Comparison of ENCODE assay signal across 8 mouse cellular contexts in genomic region chr15:103514119-103514518, GRCm38 (mm10). TPM values are rescaled to one million over a fixed set of nuclear protein-coding genes. Genes with fewer than 3 reads are reported as not detected.
DNase-seq lines count a peak whose midpoint lies in the region; ATAC-seq and TF ChIP-seq lines count a peak whose summit lies in the region.

No protein-coding gene starts in this region.

- peak overlapping the region; percentile 61 for H3K9ac ChIP-seq in heart, embryonic 12.5 days
- no peak overlapping the region for H3K9ac ChIP-seq in kidney, embryonic 14.5 days (ENCODE audit: low read depth, low read length)
- H3K9ac ChIP-seq in midbrain, postnatal 0 days (replicated peaks; ENCODE audit: low read length, poor library complexity, severe bottlenecking), result peak overlapping the region; percentile 42; the same call in 1 of the 2 replicates
- no peak overlapping the region for H3K9ac ChIP-seq in stomach, embryonic 15.5 days

- WGBS in heart, embryonic 12.5 days, result 3% methylated on average over 10 of the region's 10 CpGs
- WGBS in kidney, embryonic 14.5 days, result 5% methylated on average over 10 of the region's 10 CpGs
- 1% methylated on average over 10 of the region's 10 CpGs for WGBS in midbrain, postnatal 0 days
- 3% methylated on average over 10 of the region's 10 CpGs for WGBS in stomach, embryonic 15.5 days

- H3K27me3 ChIP-seq in heart, embryonic 12.5 days (replicated peaks), result peaks cover 12% of the 10 kb centered on the region; the same call in 1 of the 2 replicates
- H3K27me3 ChIP-seq in kidney, embryonic 14.5 days (ENCODE audit: control insufficient read depth, insufficient read depth, low read length), result 0 out of 2 replicates have a peak, but pooled peaks cover 2% of the 10 kb centered on the region
- no peaks in the 10 kb centered on the region for H3K27me3 ChIP-seq in midbrain, postnatal 0 days (ENCODE audit: insufficient read depth, low read length)
- H3K27me3 ChIP-seq in stomach, embryonic 15.5 days (replicated peaks), result no peaks in the 10 kb centered on the region

- no peak overlapping the region for H3K27ac ChIP-seq in heart, embryonic 12.5 days (ENCODE audit: poor library complexity, severe bottlenecking)
- no peak overlapping the region for H3K27ac ChIP-seq in kidney, embryonic 14.5 days (ENCODE audit: low read depth, low read length)
- H3K27ac ChIP-seq in midbrain, postnatal 0 days (ENCODE audit: low read depth, low read length), result peak overlapping the region; percentile 73
- peak overlapping the region; percentile 76; the same call in 1 of the 2 replicates for H3K27ac ChIP-seq in stomach, embryonic 15.5 days

- no peaks in the 10 kb centered on the region for H3K36me3 ChIP-seq in heart, embryonic 12.5 days
- no peaks in the 10 kb centered on the region for H3K36me3 ChIP-seq in kidney, embryonic 14.5 days (ENCODE audit: control insufficient read depth, insufficient read depth, low read length)
- H3K36me3 ChIP-seq in midbrain, postnatal 0 days (ENCODE audit: insufficient read depth, low read length), result no peaks in the 10 kb centered on the region
- no peaks in the 10 kb centered on the region for H3K36me3 ChIP-seq in stomach, embryonic 15.5 days

- peak; percentile 73 for DNase-seq in urinary bladder, postnatal 14 days (ENCODE audit: low spot score)
- no peak for DNase-seq in urinary bladder, adult 2 months (ENCODE audit: low spot score)
- DNase-seq in liver, result peak; percentile 55
- peak; percentile 98 for DNase-seq in midbrain, postnatal 0 days (ENCODE audit: low spot score)

- TF ChIP-seq CTCF in midbrain, postnatal 0 days (IDR thresholded peaks at IDR 0.05), result no peak

- peak overlapping the region; percentile 75 for H3K4me2 ChIP-seq in heart, embryonic 12.5 days
- peak overlapping the region; percentile 46 for H3K4me2 ChIP-seq in kidney, embryonic 14.5 days (replicated peaks; ENCODE audit: low read depth, low read length)
- H3K4me2 ChIP-seq in midbrain, postnatal 0 days (ENCODE audit: low read depth, low read length, poor library complexity, severe bottlenecking), result peak overlapping the region; percentile 46
- H3K4me2 ChIP-seq in stomach, embryonic 15.5 days, result peak overlapping the region; percentile 58

- ATAC-seq in erythroid progenitor cell, adult 5-6 weeks (replicated peaks; ENCODE audit: low FRiP score, poor library complexity, severe bottlenecking), result 0 out of 2 replicates have a peak, but pooled peaks have one; percentile 3
- peak; percentile 87 for ATAC-seq in heart, embryonic 12.5 days (ENCODE audit: insufficient number of reproducible peaks, low FRiP score)
- ATAC-seq in kidney, embryonic 14.5 days (ENCODE audit: low FRiP score, low TSS enrichment), result peak; percentile 98
- peak; percentile 95 for ATAC-seq in midbrain, postnatal 0 days (ENCODE audit: low FRiP score)
- peak; percentile 87 for ATAC-seq in stomach, embryonic 15.5 days (ENCODE audit: insufficient read depth, low FRiP score, low read depth)

- no peaks in the 10 kb centered on the region for H3K9me3 ChIP-seq in heart, embryonic 12.5 days (replicated peaks)
- H3K9me3 ChIP-seq in kidney, embryonic 14.5 days (ENCODE audit: control insufficient read depth, low read length), result no peaks in the 10 kb centered on the region
- H3K9me3 ChIP-seq in midbrain, postnatal 0 days (ENCODE audit: low read length), result no peaks in the 10 kb centered on the region
- no peaks in the 10 kb centered on the region for H3K9me3 ChIP-seq in stomach, embryonic 15.5 days

- H3K4me1 ChIP-seq in heart, embryonic 12.5 days (replicated peaks), result peaks cover 38% of the 10 kb centered on the region
- H3K4me1 ChIP-seq in kidney, embryonic 14.5 days (ENCODE audit: control insufficient read depth, insufficient read depth, low read length), result 0 out of 2 replicates have a peak, but pooled peaks cover 4% of the 10 kb centered on the region
- H3K4me1 ChIP-seq in midbrain, postnatal 0 days (ENCODE audit: insufficient read depth, low read length), result peaks cover 9% of the 10 kb centered on the region; the same call in 1 of the 2 replicates
- peaks cover 28% of the 10 kb centered on the region for H3K4me1 ChIP-seq in stomach, embryonic 15.5 days

- peak overlapping the region; percentile 43 for H3K4me3 ChIP-seq in heart, embryonic 12.5 days
- H3K4me3 ChIP-seq in kidney, embryonic 14.5 days (ENCODE audit: low read length), result peak overlapping the region; percentile 30
- H3K4me3 ChIP-seq in midbrain, postnatal 0 days (ENCODE audit: low read depth, low read length), result peak overlapping the region; percentile 25
- peak overlapping the region; percentile 35 for H3K4me3 ChIP-seq in stomach, embryonic 15.5 days (replicated peaks)

RNA-seq across cellular contexts. Expression of gene Pde1b, which starts 11.3 kb away (rescaled TPM):
- polyA plus RNA-seq in urinary bladder, adult 2 months (2012; rRNA removed), result 12.9 TPM in 2 replicates
- total RNA-seq in erythroid progenitor cell, adult 5-6 weeks (2015; ENCODE audit: low replicate concordance), result 1.1 and 13.8 TPM in 2 replicates
- total RNA-seq in erythroid progenitor cell, adult 5-6 weeks (2017; ENCODE audit: low replicate concordance), result 1.2 and 2.2 TPM in 2 replicates
- 3.7 and 4.0 TPM in 2 replicates for polyA plus RNA-seq in heart, embryonic 12.5 days (2016; fragmentation: Nextera tagmentation; extraction: Ambion mirVana)
- polyA plus RNA-seq in kidney, embryonic 14.5 days (2014; fragmentation: Nextera tagmentation; extraction: Ambion mirVana), result 3.1 and 4.9 TPM in 2 replicates
- total RNA-seq in midbrain, postnatal 0 days (2014; rRNA removed), result 112 TPM in 2 replicates
- polyA plus RNA-seq in midbrain, postnatal 0 days (2015; fragmentation: Nextera tagmentation; extraction: Ambion mirVana), result 69.3 and 74.6 TPM in 2 replicates
- polyA plus RNA-seq in stomach, embryonic 15.5 days (2015; fragmentation: Nextera tagmentation; extraction: Ambion mirVana), result 8.8 and 9.4 TPM in 2 replicates

RNA-seq across cellular contexts. Expression of gene Ppp1r1a, which starts 23.7 kb away (rescaled TPM):
- 14.6 and 16.4 TPM in 2 replicates for polyA plus RNA-seq in urinary bladder, adult 2 months (2012; rRNA removed)
- total RNA-seq in erythroid progenitor cell, adult 5-6 weeks (2015; ENCODE audit: low replicate concordance), result not detected in 2 replicates
- total RNA-seq in erythroid progenitor cell, adult 5-6 weeks (2017; ENCODE audit: low replicate concordance), result not detected in 2 replicates
- polyA plus RNA-seq in heart, embryonic 12.5 days (2016; fragmentation: Nextera tagmentation; extraction: Ambion mirVana), result 78.4 and 83.0 TPM in 2 replicates
- polyA plus RNA-seq in kidney, embryonic 14.5 days (2014; fragmentation: Nextera tagmentation; extraction: Ambion mirVana), result 19.2 and 21.2 TPM in 2 replicates
- total RNA-seq in midbrain, postnatal 0 days (2014; rRNA removed), result 111 and 156 TPM in 2 replicates
- polyA plus RNA-seq in midbrain, postnatal 0 days (2015; fragmentation: Nextera tagmentation; extraction: Ambion mirVana), result 230 TPM in 2 replicates
- 12.3 and 13.3 TPM in 2 replicates for polyA plus RNA-seq in stomach, embryonic 15.5 days (2015; fragmentation: Nextera tagmentation; extraction: Ambion mirVana)

RNA-seq across cellular contexts. Expression of gene Glycam1, which starts 50.8 kb away (rescaled TPM):
- not detected in 2 replicates for polyA plus RNA-seq in urinary bladder, adult 2 months (2012; rRNA removed)
- total RNA-seq in erythroid progenitor cell, adult 5-6 weeks (2015; ENCODE audit: low replicate concordance), result not detected in 2 replicates
- not detected in 2 replicates for total RNA-seq in erythroid progenitor cell, adult 5-6 weeks (2017; ENCODE audit: low replicate concordance)
- not detected in 2 replicates for polyA plus RNA-seq in heart, embryonic 12.5 days (2016; fragmentation: Nextera tagmentation; extraction: Ambion mirVana)
- not detected in 2 replicates for polyA plus RNA-seq in kidney, embryonic 14.5 days (2014; fragmentation: Nextera tagmentation; extraction: Ambion mirVana)
- not detected in 2 replicates for total RNA-seq in midbrain, postnatal 0 days (2014; rRNA removed)
- not detected in 2 replicates for polyA plus RNA-seq in midbrain, postnatal 0 days (2015; fragmentation: Nextera tagmentation; extraction: Ambion mirVana)
- not detected in 2 replicates for polyA plus RNA-seq in stomach, embryonic 15.5 days (2015; fragmentation: Nextera tagmentation; extraction: Ambion mirVana)

Comparison
In these comparisons a context has a peak if more than half of its experiments do, and no peak if none do; other contexts are left out.
1. ATAC-seq: peak in every context shown above with its lines; median percentile 98 in kidney, embryonic 14.5 days; 95 in midbrain, postnatal 0 days; 87 in heart, embryonic 12.5 days; 87 in stomach, embryonic 15.5 days; 3 in erythroid progenitor cell, adult 5-6 weeks.
2. H3K27ac ChIP-seq: peak in midbrain, postnatal 0 days (single experiment) and stomach, embryonic 15.5 days (single experiment); none in heart, embryonic 12.5 days (single experiment) and kidney, embryonic 14.5 days (single experiment).
3. H3K9ac ChIP-seq: peak in heart, embryonic 12.5 days (single experiment) and midbrain, postnatal 0 days (single experiment); none in kidney, embryonic 14.5 days (single experiment) and stomach, embryonic 15.5 days (single experiment).
4. Peak in every context shown above with its lines, with median percentiles within 50 percentile points of each other: H3K4me2 ChIP-seq and H3K4me3 ChIP-seq.